Comparison of ENCODE assay signal across 23 mouse cellular contexts in genomic region chr11:106706212-106706611, GRCm38 (mm10). TPM values are rescaled to one million over a fixed set of nuclear protein-coding genes. Genes with fewer than 3 reads are reported as not detected.
DNase-seq lines count a peak whose midpoint lies in the region; TF ChIP-seq lines count a peak whose summit lies in the region.
"Had no signal": no experiment of that assay in that cellular context is flagged by ENCODE, and none has a peak within 500 bp of the region (broad histone marks: within the 10 kb centered on the region; RNA-seq: fewer than 3 reads in every experiment).

No protein-coding gene starts in this region.

- no peak for DNase-seq in gastrocnemius, adult 2 months
- no peak for DNase-seq in gastrocnemius, adult 8-10 months (ENCODE audit: low spot score in 2 of 2)
- peak; percentile 73 for DNase-seq in ZHBTc4 (ENCODE audit: low read depth, low spot score)
- no peak for DNase-seq in layer of hippocampus, postnatal 25 days (ENCODE audit: extremely low spot score in 1 of 2, low spot score in 1 of 2)
- no peak for DNase-seq in cerebellum, adult 11 months
- no peak for DNase-seq in right cerebral cortex, postnatal 36 days (ENCODE audit: low spot score in 2 of 2)
- DNase-seq: adrenal gland, adult 2 months; adrenal gland, postnatal 25 days; cerebellum, adult 8-10 months; cerebellum, postnatal 14 days; embryo, embryonic 11 days; forebrain, postnatal 0 days; gastrocnemius, postnatal 36 days; heart, adult 11 months; heart, postnatal 10 days had no signal

- H3K4me3 ChIP-seq in gastrocnemius, adult 2 months: peak overlapping the region; percentile 72
- no peak overlapping the region for H3K4me3 ChIP-seq in ES-Bruce4 (ENCODE audit: low read depth, low read length)
- H3K4me3 ChIP-seq: embryonic facial prominence, embryonic 13.5 days; forebrain, embryonic 13.5 days; heart, embryonic 10.5 days; hindbrain, embryonic 13.5 days; intestine, embryonic 15.5 days had no signal

- H3K9ac ChIP-seq in ES-Bruce4 (ENCODE audit: low read depth, poor library complexity, severe bottlenecking): no peak overlapping the region
- H3K9ac ChIP-seq: embryonic facial prominence, embryonic 13.5 days; forebrain, embryonic 13.5 days; forebrain, postnatal 0 days; hindbrain, embryonic 13.5 days; intestine, embryonic 15.5 days had no signal

- no peaks in the 10 kb centered on the region for H3K27me3 ChIP-seq in ES-Bruce4 (ENCODE audit: control insufficient read depth, insufficient read depth, low read length, poor library complexity, severe bottlenecking)
- H3K27me3 ChIP-seq: CH12.LX; embryonic facial prominence, embryonic 13.5 days; forebrain, embryonic 13.5 days; hindbrain, embryonic 13.5 days; intestine, embryonic 15.5 days had no signal

- peak overlapping the region; percentile 16; the same call in 1 of the 2 replicates for H3K27ac ChIP-seq in gastrocnemius, adult 2 months
- peak overlapping the region; percentile 68 for H3K27ac ChIP-seq in ES-Bruce4 (ENCODE audit: insufficient read depth, low read length)
- H3K27ac ChIP-seq: embryonic facial prominence, embryonic 13.5 days; forebrain, embryonic 13.5 days; heart, embryonic 10.5 days; hindbrain, embryonic 13.5 days; intestine, embryonic 15.5 days had no signal

- no peaks in the 10 kb centered on the region for H3K36me3 ChIP-seq in ES-Bruce4 (ENCODE audit: control insufficient read depth, insufficient read depth, low read length, poor library complexity, severe bottlenecking)
- H3K36me3 ChIP-seq: embryonic facial prominence, embryonic 13.5 days; hindbrain, embryonic 13.5 days; intestine, embryonic 15.5 days had no signal

- H3K4me1 ChIP-seq in ES-Bruce4 (ENCODE audit: control insufficient read depth, insufficient read depth, low read length): peaks cover 18% of the 10 kb centered on the region

- peak; percentile 58; the same call in 1 of the 2 replicates for TF ChIP-seq EP300 in ES-Bruce4 (IDR thresholded peaks at IDR 0.05; ENCODE audit: insufficient read depth, low read depth, low read length)

- no peak for TF ChIP-seq CTCF in gastrocnemius, adult 2 months (IDR thresholded peaks at IDR 0.05)
- TF ChIP-seq CTCF in ES-Bruce4 (IDR thresholded peaks at IDR 0.05; ENCODE audit: low read depth, low read length): no peak

- H3K9me3 ChIP-seq in ES-Bruce4 (replicated peaks; ENCODE audit: control insufficient read depth, insufficient read depth, low read length, poor library complexity, severe bottlenecking): 0 out of 2 replicates have a peak, but pooled peaks cover 2% of the 10 kb centered on the region
- H3K9me3 ChIP-seq: embryonic facial prominence, embryonic 13.5 days; forebrain, embryonic 13.5 days; heart, embryonic 10.5 days; hindbrain, embryonic 13.5 days; intestine, embryonic 15.5 days had no signal

- TF ChIP-seq POLR2A in ES-Bruce4 (IDR thresholded peaks at IDR 0.05; ENCODE audit: insufficient read depth, low read length): no peak

- intact Hi-C loops in gastrocnemius, adult 2 months (cut with DNase I): no loop called here

RNA-seq across cellular contexts. Expression of gene Pecam1, which starts 44.2 kb away (rescaled TPM):
- 10 to 100 TPM; 37.1 to 43.8 TPM for total RNA-seq in gastrocnemius, adult 2 months (2021)
- 10 to 100 TPM; 25.4 to 30.9 (median 26.7) TPM for total RNA-seq in gastrocnemius, adult 8-10 months (2022)
- 21.6 and 24.3 TPM in 2 replicates for polyA plus RNA-seq in ES-Bruce4 (2011; ENCODE audit: insufficient read depth, insufficient read length, low read depth, missing spikeins)
- 10 to 100 TPM; 13.6 to 16.6 TPM for total RNA-seq in layer of hippocampus, postnatal 25 days (2021)

RNA-seq across cellular contexts. Expression of gene Milr1, which starts 44.8 kb away (rescaled TPM):
- not detected for total RNA-seq in gastrocnemius, adult 2 months (2021)
- under 1 TPM in 1 of 4 experiments, not detected in 3; 0.40 TPM for total RNA-seq in gastrocnemius, adult 8-10 months (2022)
- 0.40 and 1.2 TPM in 2 replicates for polyA plus RNA-seq in ES-Bruce4 (2011; ENCODE audit: insufficient read depth, insufficient read length, low read depth, missing spikeins)
- total RNA-seq in layer of hippocampus, postnatal 25 days (2021): not detected
- total RNA-seq: forebrain, postnatal 0 days; MEL had no signal
- polyA plus RNA-seq: adrenal gland, adult 2 months had no signal
